Mouse (Mus musculus) kidney, adult 11 months (tissue): ENCODE measurements around the gene Kdm1b.

Source experiments
- DNase-seq: peaks from one replicate; pipeline ENCODE4 v3.0.0; 2022

Gene Kdm1b

GRCm38 (mm10) chr13:47043030-47043680, at the start of gene Kdm1b:
Gene Kdm1b, plus strand, starts transcription at chr13:47043499.
- DNase-seq, result peak; percentile 99

GRCm38 (mm10) chr13:46997355-46997754, 45.9 kb upstream of the Kdm1b start:
- DNase-seq, result no peak

- DNase-seq, result no peak
Measured at GRCm38 (mm10) chr13:46999498-46999897, 43.8 kb upstream of the Kdm1b start.

GRCm38 (mm10) chr13:47001590-47001989, 41.7 kb upstream of the Kdm1b start:
- no peak for DNase-seq

- DNase-seq, result no peak
Measured at GRCm38 (mm10) chr13:47013740-47014139, 29.6 kb upstream of the Kdm1b start.

- peak; percentile 73 for DNase-seq
Measured at GRCm38 (mm10) chr13:47014334-47015194, 28.7 kb upstream of the Kdm1b start, which contains the start of gene Nhlrc1. Gene Nhlrc1, minus strand, starts transcription at chr13:47014850.

GRCm38 (mm10) chr13:47015195-47015501, 28.2 kb upstream of the Kdm1b start:
- no peak for DNase-seq

- DNase-seq, result peak; percentile 36
Measured at GRCm38 (mm10) chr13:47017259-47017658, 26.0 kb upstream of the Kdm1b start.

GRCm38 (mm10) chr13:47019774-47020173, 23.5 kb upstream of the Kdm1b start:
- peak; percentile 23 for DNase-seq

GRCm38 (mm10) chr13:47020798-47021197, 22.5 kb upstream of the Kdm1b start:
- no peak for DNase-seq

- DNase-seq, result peak; percentile 70
Measured at GRCm38 (mm10) chr13:47030376-47031107, 12.8 kb upstream of the Kdm1b start.

- DNase-seq, result no peak
Measured at GRCm38 (mm10) chr13:47033602-47034001, 9.7 kb upstream of the Kdm1b start.

- DNase-seq, result no peak
Measured at GRCm38 (mm10) chr13:47037946-47038345, 5.4 kb upstream of the Kdm1b start.

- peak; percentile 31 for DNase-seq
Measured at GRCm38 (mm10) chr13:47040061-47040460, 3.2 kb upstream of the Kdm1b start.

- DNase-seq, result peak; percentile 40
Measured at GRCm38 (mm10) chr13:47042024-47042633, 1.2 kb upstream of the Kdm1b start.

- no peak for DNase-seq
Measured at GRCm38 (mm10) chr13:47043833-47044616, 726 bp downstream of the Kdm1b start.

GRCm38 (mm10) chr13:47044617-47044947, 1.3 kb downstream of the Kdm1b start, which contains the start of gene Tpmt:
Gene Tpmt, minus strand, starts transcription at chr13:47044737.
- DNase-seq, result peak; percentile 37

GRCm38 (mm10) chr13:47047996-47048395, 4.7 kb downstream of the Kdm1b start:
- DNase-seq, result peak; percentile 54

GRCm38 (mm10) chr13:47050009-47050408, 6.7 kb downstream of the Kdm1b start:
- DNase-seq, result no peak

- no peak for DNase-seq
Measured at GRCm38 (mm10) chr13:47053971-47054370, 10.7 kb downstream of the Kdm1b start.

GRCm38 (mm10) chr13:47056126-47056525, 12.8 kb downstream of the Kdm1b start:
- DNase-seq, result no peak

GRCm38 (mm10) chr13:47056781-47057180, 13.5 kb downstream of the Kdm1b start:
- DNase-seq, result no peak
